Comparison of ENCODE assay signal across 25 mouse cellular contexts in genomic region chr10:115830726-115831125, GRCm38 (mm10). TPM values are rescaled to one million over a fixed set of nuclear protein-coding genes. Genes with fewer than 3 reads are reported as not detected.
"Had no signal": no experiment of that assay in that cellular context is flagged by ENCODE, and none has a peak within 500 bp of the region (broad histone marks: within the 10 kb centered on the region; RNA-seq: fewer than 3 reads in every experiment).

No protein-coding gene starts in this region.

- H3K4me1 ChIP-seq: megakaryocyte, embryonic 14.5 days; midbrain, embryonic 10.5 days; midbrain, embryonic 13.5 days; neural tube, embryonic 13.5 days had no signal

- ATAC-seq: liver, embryonic 12.5 days; midbrain, embryonic 13.5 days; midbrain, embryonic 16.5 days had no signal

- H3K27ac ChIP-seq: limb, embryonic 13.5 days; liver, embryonic 12.5 days; liver, embryonic 15.5 days; lung, embryonic 15.5 days; midbrain, embryonic 10.5 days; midbrain, embryonic 13.5 days had no signal

- H3K36me3 ChIP-seq: limb, embryonic 10.5 days; limb, embryonic 13.5 days; lung, embryonic 15.5 days; midbrain, embryonic 10.5 days; midbrain, embryonic 13.5 days; neural tube, embryonic 13.5 days had no signal

- DNase-seq: kidney, adult 18-20 months; kidney, adult 9 months; kidney, postnatal 14 days; kidney, postnatal 4 days; layer of hippocampus, adult 9-11 months; liver; lung, adult 18-20 months; lung, postnatal 10 days; lung, postnatal 36 days; right cerebral cortex, postnatal 25 days; thymus, adult 2 months; thymus, postnatal 14 days; thymus, postnatal 4 days had no signal

- H3K27me3 ChIP-seq: limb, embryonic 13.5 days; liver, embryonic 12.5 days; liver, embryonic 15.5 days; lung, embryonic 15.5 days; megakaryocyte, embryonic 14.5 days; midbrain, embryonic 13.5 days; neural tube, embryonic 13.5 days had no signal

- H3K4me2 ChIP-seq: limb, embryonic 13.5 days; liver, embryonic 12.5 days; liver, embryonic 15.5 days; lung, embryonic 15.5 days; midbrain, embryonic 13.5 days; neural tube, embryonic 13.5 days had no signal

- H3K9ac ChIP-seq: limb, embryonic 13.5 days; liver, embryonic 12.5 days; liver, embryonic 15.5 days; lung, embryonic 15.5 days; midbrain, embryonic 13.5 days; neural tube, embryonic 13.5 days had no signal

- H3K4me3 ChIP-seq: limb, embryonic 10.5 days; limb, embryonic 13.5 days; liver, embryonic 12.5 days; liver, embryonic 15.5 days; lung, embryonic 15.5 days; megakaryocyte, embryonic 14.5 days; midbrain, embryonic 10.5 days; midbrain, embryonic 13.5 days; myocyte; neural tube, embryonic 13.5 days had no signal

- H3K9me3 ChIP-seq: limb, embryonic 10.5 days; limb, embryonic 13.5 days; liver, embryonic 12.5 days; liver, embryonic 15.5 days; lung, embryonic 15.5 days; midbrain, embryonic 10.5 days; midbrain, embryonic 13.5 days; neural tube, embryonic 13.5 days had no signal

RNA-seq across cellular contexts. Expression of gene Tspan8, which starts 14.1 kb away (rescaled TPM):
- total RNA-seq: monocyte, adult 5-6 weeks had no signal
